ENCODE assay signal across 14 mouse cellular contexts in the genomic region with DNA sequence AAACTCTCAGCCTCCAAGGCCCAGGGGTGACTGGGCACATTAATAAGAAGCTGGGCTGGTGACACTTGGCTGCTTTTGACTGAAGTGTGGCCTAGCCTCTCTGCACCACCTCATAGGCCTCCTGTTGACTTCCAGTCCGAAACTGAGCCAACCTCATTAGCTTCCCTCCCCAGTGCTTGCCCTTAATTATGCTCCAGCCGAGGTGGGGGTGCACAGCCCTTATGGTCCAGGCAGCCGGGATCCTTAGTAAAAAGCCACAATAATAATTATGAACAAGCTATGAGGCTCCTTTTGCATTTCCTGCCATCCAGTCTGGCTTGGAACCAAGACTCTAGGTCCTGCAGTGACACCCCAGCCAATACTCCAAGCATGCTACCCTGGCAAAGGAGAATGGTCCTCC.
DNase-seq lines count a peak whose midpoint lies in the region; ATAC-seq lines count a peak whose summit lies in the region.
"Had no signal": no experiment of that assay in that cellular context is flagged by ENCODE, and none has a peak within 500 bp of the region (broad histone marks: within the 10 kb centered on the region; RNA-seq: fewer than 3 reads in every experiment).

No protein-coding gene starts in this region.

- H3K4me3 ChIP-seq in forebrain, embryonic 14.5 days (ENCODE audit: low read depth, low read length), result no peak overlapping the region
- H3K4me3 ChIP-seq in forebrain, embryonic 12.5 days (replicated peaks), result no peak overlapping the region
- H3K4me3 ChIP-seq in midbrain, embryonic 11.5 days (ENCODE audit: low read depth, low read length), result no peak overlapping the region
- H3K4me3 ChIP-seq in midbrain, embryonic 14.5 days (replicated peaks; ENCODE audit: low read depth, low read length), result no peak overlapping the region
- H3K4me3 ChIP-seq: intestine, embryonic 15.5 days; liver, embryonic 12.5 days; megakaryocyte, embryonic 14.5 days had no signal

- 39% methylated on average over 3 of the region's 3 CpGs for WGBS in forebrain, embryonic 14.5 days
- WGBS in forebrain, embryonic 12.5 days, result 66% methylated on average over 3 of the region's 3 CpGs
- 70% methylated on average over 3 of the region's 3 CpGs for WGBS in midbrain, embryonic 11.5 days
- 73% methylated on average over 3 of the region's 3 CpGs for WGBS in midbrain, embryonic 14.5 days

- no peak overlapping the region for H3K4me2 ChIP-seq in forebrain, embryonic 14.5 days (ENCODE audit: low read length)
- H3K4me2 ChIP-seq in forebrain, embryonic 12.5 days, result no peak overlapping the region
- no peak overlapping the region for H3K4me2 ChIP-seq in midbrain, embryonic 11.5 days
- no peak overlapping the region for H3K4me2 ChIP-seq in midbrain, embryonic 14.5 days (ENCODE audit: low read length)
- H3K4me2 ChIP-seq: intestine, embryonic 15.5 days; liver, embryonic 12.5 days had no signal

- intact Hi-C loops in heart, postnatal 25 days (cut with DNase I), result no loop called here

- H3K9ac ChIP-seq in forebrain, embryonic 14.5 days (ENCODE audit: low read length), result no peak overlapping the region
- H3K9ac ChIP-seq in forebrain, embryonic 12.5 days, result no peak overlapping the region
- no peak overlapping the region for H3K9ac ChIP-seq in midbrain, embryonic 11.5 days (ENCODE audit: low read length)
- H3K9ac ChIP-seq in midbrain, embryonic 14.5 days (replicated peaks; ENCODE audit: low read length), result no peak overlapping the region
- H3K9ac ChIP-seq: intestine, embryonic 15.5 days; liver, embryonic 12.5 days had no signal

- no peak overlapping the region for H3K27ac ChIP-seq in forebrain, embryonic 14.5 days (ENCODE audit: low read depth, low read length)
- no peak overlapping the region for H3K27ac ChIP-seq in forebrain, embryonic 12.5 days
- no peak overlapping the region for H3K27ac ChIP-seq in midbrain, embryonic 11.5 days (ENCODE audit: low read depth, low read length)
- H3K27ac ChIP-seq in midbrain, embryonic 14.5 days (replicated peaks; ENCODE audit: low read depth, low read length), result no peak overlapping the region
- H3K27ac ChIP-seq: intestine, embryonic 15.5 days; liver, embryonic 12.5 days had no signal

- no peaks in the 10 kb centered on the region for H3K27me3 ChIP-seq in forebrain, embryonic 14.5 days (replicated peaks; ENCODE audit: control insufficient read depth, insufficient read depth, low read length)
- no peaks in the 10 kb centered on the region for H3K27me3 ChIP-seq in forebrain, embryonic 12.5 days
- H3K27me3 ChIP-seq in midbrain, embryonic 11.5 days (ENCODE audit: control insufficient read depth, insufficient read depth, low read length), result no peaks in the 10 kb centered on the region
- no peaks in the 10 kb centered on the region for H3K27me3 ChIP-seq in midbrain, embryonic 14.5 days (ENCODE audit: control insufficient read depth, insufficient read depth, low read length)
- H3K27me3 ChIP-seq: intestine, embryonic 15.5 days; liver, embryonic 12.5 days; megakaryocyte, embryonic 14.5 days had no signal

- no peaks in the 10 kb centered on the region for H3K9me3 ChIP-seq in forebrain, embryonic 14.5 days (replicated peaks; ENCODE audit: control insufficient read depth, low read length)
- peaks cover 7% of the 10 kb centered on the region; the same call in 1 of the 2 replicates for H3K9me3 ChIP-seq in forebrain, embryonic 12.5 days
- no peaks in the 10 kb centered on the region for H3K9me3 ChIP-seq in midbrain, embryonic 11.5 days (ENCODE audit: control insufficient read depth, low read length)
- no peaks in the 10 kb centered on the region for H3K9me3 ChIP-seq in midbrain, embryonic 14.5 days (ENCODE audit: control insufficient read depth, low read length)
- H3K9me3 ChIP-seq: intestine, embryonic 15.5 days; liver, embryonic 12.5 days had no signal

- H3K36me3 ChIP-seq in forebrain, embryonic 14.5 days (ENCODE audit: control insufficient read depth, insufficient read depth, low read length), result no peaks in the 10 kb centered on the region
- no peaks in the 10 kb centered on the region for H3K36me3 ChIP-seq in forebrain, embryonic 12.5 days (replicated peaks)
- H3K36me3 ChIP-seq in midbrain, embryonic 11.5 days (ENCODE audit: control insufficient read depth, insufficient read depth, low read length), result no peaks in the 10 kb centered on the region
- H3K36me3 ChIP-seq in midbrain, embryonic 14.5 days (ENCODE audit: control insufficient read depth, insufficient read depth, low read length), result no peaks in the 10 kb centered on the region
- H3K36me3 ChIP-seq: intestine, embryonic 15.5 days; liver, embryonic 12.5 days had no signal

- peak; percentile 48 for DNase-seq in forebrain, embryonic 14.5 days (ENCODE audit: low spot score)
- DNase-seq in midbrain, embryonic 11.5 days (ENCODE audit: low spot score, missing footprints), result peak; percentile 4
- no peak for DNase-seq in midbrain, embryonic 14.5 days
- DNase-seq in cerebellum, adult 9-11 months, result peak; percentile 76
- DNase-seq in heart, postnatal 25 days (ENCODE audit: low spot score), result no peak
- no peak for DNase-seq in kidney, postnatal 25 days
- DNase-seq in liver, result no peak
- DNase-seq: adrenal gland, postnatal 36 days; heart, postnatal 10 days had no signal

- ATAC-seq in forebrain, embryonic 14.5 days, result peak; percentile 44
- no peak for ATAC-seq in forebrain, embryonic 12.5 days (ENCODE audit: low FRiP score)
- ATAC-seq in midbrain, embryonic 11.5 days (ENCODE audit: low FRiP score), result no peak
- ATAC-seq in midbrain, embryonic 14.5 days (ENCODE audit: low FRiP score, low TSS enrichment), result no peak
- ATAC-seq: liver, embryonic 12.5 days; Patski had no signal

- H3K4me1 ChIP-seq in forebrain, embryonic 14.5 days (ENCODE audit: control insufficient read depth, insufficient read depth, low read length), result no peaks in the 10 kb centered on the region
- H3K4me1 ChIP-seq in forebrain, embryonic 12.5 days, result no peaks in the 10 kb centered on the region
- H3K4me1 ChIP-seq in midbrain, embryonic 11.5 days (ENCODE audit: control insufficient read depth, insufficient read depth, low read length), result no peaks in the 10 kb centered on the region
- H3K4me1 ChIP-seq in midbrain, embryonic 14.5 days (ENCODE audit: control insufficient read depth, insufficient read depth, low read length), result no peaks in the 10 kb centered on the region
- H3K4me1 ChIP-seq: intestine, embryonic 15.5 days; liver, embryonic 12.5 days had no signal

Comparison
In these comparisons a context has a peak if more than half of its experiments do, and no peak if none do; other contexts are left out.
1. DNase-seq: peak in forebrain, embryonic 14.5 days (single experiment), midbrain, embryonic 11.5 days (single experiment) and cerebellum, adult 9-11 months (single experiment); none in midbrain, embryonic 14.5 days (single experiment), heart, postnatal 25 days (single experiment), kidney, postnatal 25 days (0 of 2) and liver (single experiment).